Mouse (Mus musculus): Measurements from ENCODE around the gene Gm14408. TPM values are rescaled to one million over a fixed set of nuclear protein-coding genes. Genes with fewer than 3 reads are reported as not detected.
"Not testable (repeated sequence)": the region's sequence is repeated elsewhere in the genome, so short reads cannot be mapped to it uniquely, and the experiment has no call there.

The Gm14408 gene
- polyA plus RNA-seq (2016; fragmentation: Nextera tagmentation; extraction: Ambion mirVana) = not detected in 2 replicates

DNA sequence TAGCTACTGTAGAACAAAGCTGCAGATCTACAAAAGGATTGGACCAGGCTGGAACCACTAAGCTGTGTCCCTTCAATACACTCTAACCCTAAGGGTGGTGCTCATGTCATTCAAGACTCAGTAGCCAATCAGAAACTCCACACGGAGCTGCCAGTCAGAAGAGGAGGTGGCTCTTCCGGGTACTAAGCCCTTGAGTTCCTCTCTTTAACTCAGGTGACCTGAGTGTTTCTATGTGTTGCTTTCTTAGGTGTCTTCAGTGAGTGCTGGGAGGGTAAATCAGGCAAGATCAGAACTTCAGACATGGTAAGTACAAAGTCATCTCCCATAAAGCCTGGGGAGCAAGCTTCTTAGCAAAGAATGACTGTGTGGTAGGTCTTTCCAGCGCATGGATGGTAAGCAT is at the start of gene Gm14408:
Gene Gm14408 (plus strand): TSS at position 301 of the 400 bp plus-strand sequence.
- WGBS = 86% methylated on average over 1 of the region's 3 CpGs
- H3K27ac ChIP-seq = not testable (repeated sequence)

DNA sequence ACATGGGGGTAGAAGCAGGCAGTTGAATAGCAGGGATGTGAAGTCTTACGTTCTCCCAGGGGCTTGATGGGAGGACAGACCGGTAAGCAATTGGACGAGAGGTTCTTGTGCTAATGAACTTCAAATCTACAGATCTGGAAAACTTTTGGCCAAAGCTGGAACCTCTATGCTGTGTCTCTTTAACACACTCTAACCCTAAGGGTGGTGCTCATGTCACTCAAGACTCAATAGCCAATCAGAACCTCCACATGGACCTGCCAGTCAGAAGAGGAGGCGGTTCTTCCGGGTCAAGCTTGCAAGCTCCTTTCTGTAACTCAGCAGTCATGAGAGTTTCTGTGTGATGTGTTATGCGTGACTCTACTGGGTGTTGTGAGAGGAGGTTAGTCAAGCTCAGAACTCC is 32.6 kb upstream of the Gm14408 start, which contains the start of gene Gm14295:
Gene Gm14295 (plus strand): TSS at position 301 of the 400 bp plus-strand sequence.
- not testable (repeated sequence) for H3K9me3 ChIP-seq; H3K27ac ChIP-seq; DNase-seq (ENCODE audit: low spot score); H3K4me1 ChIP-seq (replicated peaks); H3K27me3 ChIP-seq (ENCODE audit: insufficient read depth, poor library complexity, severe bottlenecking); H3K36me3 ChIP-seq
- H3K4me3 ChIP-seq = peak within 1 kb of the TSS; percentile 51
- WGBS = no CpG with 5 or more reads among the region's 6 CpGs

More for the DNA sequence above, at the start of gene Gm14408:
- not testable (repeated sequence) for H3K4me1 ChIP-seq (replicated peaks); H3K4me3 ChIP-seq; H3K36me3 ChIP-seq; DNase-seq (ENCODE audit: low spot score); H3K27me3 ChIP-seq (ENCODE audit: insufficient read depth, poor library complexity, severe bottlenecking); H3K9me3 ChIP-seq

DNA sequence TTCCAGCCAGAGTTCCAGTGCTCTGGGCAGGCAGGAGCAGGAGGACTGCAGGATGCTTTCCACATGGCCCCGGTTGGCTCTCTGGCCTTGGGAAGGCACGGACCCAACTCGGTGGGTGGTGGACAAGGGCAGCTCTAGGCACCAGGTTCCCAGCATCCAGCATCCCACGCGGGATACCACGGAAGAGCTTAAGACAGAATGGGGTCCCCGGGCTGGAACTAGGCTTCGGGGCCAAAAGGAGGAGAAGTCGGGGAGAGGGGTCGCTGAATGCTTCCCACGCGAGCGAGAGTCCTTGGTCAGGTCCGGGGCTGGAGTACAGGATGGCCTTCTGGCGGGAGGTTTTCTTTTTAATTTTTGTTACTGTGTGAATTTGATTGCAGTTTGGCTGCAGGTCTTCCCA is 32.2 kb upstream of the Gm14408 start:
- H3K27ac ChIP-seq; H3K4me1 ChIP-seq (replicated peaks); H3K36me3 ChIP-seq; H3K9me3 ChIP-seq; DNase-seq (ENCODE audit: low spot score); H3K27me3 ChIP-seq (ENCODE audit: insufficient read depth, poor library complexity, severe bottlenecking): not testable (repeated sequence)
- H3K4me3 ChIP-seq = peak overlapping the region; percentile 51
- WGBS = 32% methylated on average over 15 of the region's 15 CpGs

Other genes starting within 250 kb of the Gm14408 start
- 7.8 and 18.2 TPM in 2 replicates for gene Gm14308, start 194.8 kb upstream of the Gm14408 start, polyA plus RNA-seq (2016; fragmentation: Nextera tagmentation; extraction: Ambion mirVana)
- 5.9 and 9.4 TPM in 2 replicates for gene Zfp973, start 160.6 kb upstream of the Gm14408 start, polyA plus RNA-seq (2016; fragmentation: Nextera tagmentation; extraction: Ambion mirVana)
- gene Gm14305, start 122.8 kb upstream of the Gm14408 start, polyA plus RNA-seq (2016; fragmentation: Nextera tagmentation; extraction: Ambion mirVana) = 22.3 and 27.2 TPM in 2 replicates
- 10.6 and 12.2 TPM in 2 replicates for gene Gm14295, start 32.5 kb upstream of the Gm14408 start, polyA plus RNA-seq (2016; fragmentation: Nextera tagmentation; extraction: Ambion mirVana)
- 7.8 and 11.0 TPM in 2 replicates for gene Gm14296, start 96.7 kb downstream of the Gm14408 start, polyA plus RNA-seq (2016; fragmentation: Nextera tagmentation; extraction: Ambion mirVana)
- gene Gm14419, start 169.8 kb downstream of the Gm14408 start, polyA plus RNA-seq (2016; fragmentation: Nextera tagmentation; extraction: Ambion mirVana) = 7.3 and 10.3 TPM in 2 replicates
- gene Gm14401, start 243.2 kb downstream of the Gm14408 start, polyA plus RNA-seq (2016; fragmentation: Nextera tagmentation; extraction: Ambion mirVana) = not detected in 2 replicates

Data from hindbrain, embryonic 10.5 days (tissue).